Mouse (Mus musculus) heart, adult 2 months (tissue): ENCODE data around the gene Grxcr1. TPM values are rescaled to one million over a fixed set of nuclear protein-coding genes. Genes with fewer than 3 reads are reported as not detected.

Experiments used
- DNase-seq, 2 experiments: peaks; one replicate each; pipeline ENCODE4 v3.0.0; 2021
- H3K27ac ChIP-seq: fragments of 200-600 bp; 2 replicates; pipeline ENCODE4 v1.8.1; 2022
- H3K27me3 ChIP-seq: fragments of 200-500 bp; 2 replicates; pipeline ENCODE4 v1.6.1; 2012; ENCODE audit warnings: mild to moderate bottlenecking, low read length, inconsistent platforms, mixed read lengths; ENCODE audit not compliant: control insufficient read depth, insufficient read depth
- H3K36me3 ChIP-seq: fragments of 200-500 bp; 2 replicates; pipeline ENCODE4 v1.6.1; 2012; ENCODE audit warnings: low read length, inconsistent platforms; ENCODE audit not compliant: control insufficient read depth, insufficient read depth
- H3K4me1 ChIP-seq: fragments of 200-500 bp; 2 replicates; pipeline ENCODE4 v1.6.1; 2011; ENCODE audit warnings: low read length; ENCODE audit not compliant: control insufficient read depth, insufficient read depth
- H3K4me3 ChIP-seq: fragments of 200-600 bp; 2 replicates; pipeline ENCODE4 v1.8.1; 2022
- H3K79me2 ChIP-seq: fragments of 200-500 bp; replicated peaks from 2 replicates; pipeline ENCODE4 v1.6.1; 2012; ENCODE audit warnings: mild to moderate bottlenecking, inconsistent platforms, low read length, moderate library complexity, mixed read lengths; ENCODE audit not compliant: control insufficient read depth, insufficient read depth
- H3K9ac ChIP-seq: fragments of 200-500 bp; 2 replicates; pipeline ENCODE4 v1.6.1; 2012; ENCODE audit warnings: low read depth, mild to moderate bottlenecking, control low read depth, inconsistent platforms, low read length, mixed read lengths
- CTCF ChIP-seq: fragments of 200-600 bp; IDR thresholded peaks from 2 replicates; pipeline ENCODE4 v1.8.1; 2022; ENCODE audit warnings: antibody characterized with exemption, mild to moderate bottlenecking, moderate library complexity
- EP300 ChIP-seq: fragments of 200-500 bp; IDR thresholded peaks from 2 replicates; pipeline ENCODE4 v1.6.1; 2011; ENCODE audit warnings: low read depth, low read length, control low read depth; ENCODE audit not compliant: insufficient read depth
- POLR2A ChIP-seq: fragments of 200-500 bp; IDR thresholded peaks from 2 replicates; pipeline ENCODE4 v1.6.1; 2011; ENCODE audit warnings: mild to moderate bottlenecking, low read depth, low read length, control low read depth; ENCODE audit not compliant: insufficient read depth
- WGBS: fragments of 180-500 bp; shearing (Covaris S2); methylation state at CpG from one replicate; pipeline ENCODE4 v1.1.7; 2018; 5-methylcytosine and 5-hydroxymethylcytosine counted together
- intact Hi-C: fragments of 180-260 bp; cut with DNase I; formaldehyde crosslinking; loops from one replicate; pipeline ENCODE4 v1.15.1; 2025
- polyA plus RNA-seq: library from polyadenylated mRNA; depleted of rRNA; stranded (reverse); fragments of >200 nt; gene quantifications from 2 replicates; pipeline ENCODE4 v1.2.3, GENCODE M21; 2012
- total RNA-seq, 2 experiments: library from RNA; stranded (reverse); gene quantifications; 2 replicates each; pipeline ENCODE4 v1.2.3; 2021

The Grxcr1 gene
- total and polyA plus RNA-seq, 3 experiments, result not detected

DNA sequence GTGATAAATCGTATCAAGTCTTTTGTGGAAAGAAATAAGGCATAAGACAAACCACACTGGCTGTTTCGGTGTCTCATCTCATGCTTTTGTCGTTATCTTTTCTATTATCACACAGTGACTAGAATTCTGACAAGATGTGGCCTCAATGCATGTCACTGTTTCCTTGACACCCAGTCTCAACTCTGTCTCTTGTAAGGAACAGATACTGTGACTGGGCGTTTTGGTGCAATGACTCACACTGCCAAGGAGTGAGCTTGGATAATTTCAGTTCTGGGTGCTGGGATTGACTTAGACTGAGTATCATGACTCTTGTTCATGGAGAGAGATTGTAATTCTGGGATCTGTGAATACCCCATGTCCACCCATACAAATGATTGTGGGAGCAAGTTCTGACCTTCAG is 24.6 kb upstream of the Grxcr1 start:
- no peak for TF ChIP-seq POLR2A
- no peak for TF ChIP-seq CTCF
- no peak for TF ChIP-seq EP300
- WGBS, result 62% methylated on average over 4 of the region's 4 CpGs
- Histone ChIP-seq H3K4me3 (no peak overlapping the region), H3K27me3 (no peaks in the 10 kb centered on the region), H3K79me2 (no peaks in the 10 kb centered on the region), H3K36me3 (peaks cover 2% of the 10 kb centered on the region; the same call in 1 of the 2 replicates), H3K27ac (no peak overlapping the region), H3K9ac (no peak overlapping the region), H3K4me1 (no peaks in the 10 kb centered on the region; the same call in 1 of the 2 replicates)
- intact Hi-C loops, result no loop called here
- no peak for DNase-seq

DNA sequence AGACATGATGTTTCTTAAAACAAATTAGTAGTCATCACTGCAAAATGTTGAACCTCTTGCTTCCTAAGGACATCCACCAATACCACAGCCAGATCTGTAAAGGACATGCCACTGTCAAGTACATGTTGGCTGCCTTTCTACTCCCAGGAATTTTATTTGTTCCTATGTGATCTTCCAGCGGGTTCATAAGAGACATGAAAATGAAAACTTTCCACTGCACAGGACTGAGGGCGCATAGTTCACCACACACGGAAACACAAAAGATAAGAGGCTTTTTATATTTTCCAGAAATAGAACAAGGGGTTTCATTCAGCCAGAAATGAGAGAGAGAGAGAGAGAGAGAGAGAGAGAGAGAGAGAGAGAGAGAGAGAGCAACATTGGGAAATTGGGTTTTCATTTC is 20.1 kb upstream of the Grxcr1 start:
- H3K36me3 ChIP-seq, result peaks cover 5% of the 10 kb centered on the region
- peak in 1 of 2 experiments; percentile 5 for DNase-seq
- TF ChIP-seq EP300, result no peak
- TF ChIP-seq POLR2A, result no peak
- TF ChIP-seq CTCF, result no peak
- no peaks in the 10 kb centered on the region; the same call in 1 of the 2 replicates for H3K4me1 ChIP-seq
- no peak overlapping the region for H3K4me3 ChIP-seq
- intact Hi-C loops, result loop anchor here (5.0 kb wide), 1 partner anchor 164 kb away; the partner anchor contains the start of gene Atp8a1
- H3K79me2 ChIP-seq, result no peaks in the 10 kb centered on the region
- H3K27me3 ChIP-seq, result no peaks in the 10 kb centered on the region
- H3K9ac ChIP-seq, result no peak overlapping the region
- H3K27ac ChIP-seq, result peak overlapping the region; percentile 1; the same call in 1 of the 2 replicates
- whole genome bisulfite sequencing, result 10% methylated on average over 3 of the region's 3 CpGs

DNA sequence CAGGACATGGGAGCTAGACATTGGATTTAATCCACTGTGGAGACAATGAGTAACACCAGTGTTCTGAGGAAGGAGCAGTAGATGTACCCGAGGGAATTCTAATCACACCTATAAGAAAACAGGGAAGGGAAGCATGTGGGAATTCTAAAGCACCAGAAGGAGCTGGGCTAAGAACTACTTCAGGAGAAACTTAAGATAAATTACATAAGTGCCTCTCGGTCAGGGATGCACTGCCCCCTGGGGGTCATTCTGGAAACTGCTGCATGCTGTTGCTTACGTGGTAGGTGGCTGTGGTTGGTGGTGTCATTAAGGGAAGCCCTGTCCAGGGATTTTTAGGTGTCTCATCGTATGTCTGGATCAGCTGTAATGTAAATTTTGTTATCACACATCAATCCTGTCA is 19.0 kb upstream of the Grxcr1 start:
- Histone ChIP-seq H3K27ac (peak overlapping the region; percentile 27), H3K36me3 (peaks cover 5% of the 10 kb centered on the region), H3K27me3 (no peaks in the 10 kb centered on the region), H3K4me3 (no peak overlapping the region), H3K9ac (no peak overlapping the region), H3K79me2 (no peaks in the 10 kb centered on the region), H3K4me1 (no peaks in the 10 kb centered on the region; the same call in 1 of the 2 replicates)
- 19% methylated on average over 4 of the region's 4 CpGs for WGBS
- intact Hi-C loops, result loop anchor here (1.0 to 5.0 kb wide), 4 partner anchors 165 to 480 kb away; partner anchors contain the start of gene Atp8a1
- TF ChIP-seq CTCF (peak; percentile 100), EP300 (peak; percentile 82), POLR2A (no peak)
- peak; percentile 73 to 86 for DNase-seq

DNA sequence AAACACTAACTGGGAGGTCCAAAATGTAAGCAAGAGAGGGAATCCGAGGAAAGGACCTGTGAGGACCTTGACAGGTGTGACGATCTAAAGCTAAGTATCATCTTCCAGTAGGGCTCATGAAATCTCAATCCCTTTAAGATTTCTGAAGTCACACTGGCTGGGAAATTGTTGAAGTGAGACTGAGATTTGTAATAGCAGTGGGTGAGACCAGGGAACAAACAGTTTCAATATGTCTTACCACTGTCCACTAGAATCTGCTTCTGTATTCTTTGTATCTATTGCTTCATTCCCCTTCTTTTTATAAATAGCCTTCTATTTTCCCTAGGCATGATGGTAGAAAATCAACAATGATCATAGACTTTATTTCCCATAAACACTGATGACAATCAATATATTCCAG is 10.8 kb upstream of the Grxcr1 start:
- DNase-seq, result no peak
- Histone ChIP-seq H3K79me2 (no peaks in the 10 kb centered on the region), H3K4me1 (no peaks in the 10 kb centered on the region; the same call in 1 of the 2 replicates), H3K27ac (no peak overlapping the region), H3K4me3 (no peak overlapping the region), H3K9ac (no peak overlapping the region), H3K36me3 (no peaks in the 10 kb centered on the region), H3K27me3 (no peaks in the 10 kb centered on the region)
- 81% methylated on average over 2 of the region's 2 CpGs for WGBS
- TF ChIP-seq EP300 (no peak), CTCF (no peak), POLR2A (no peak)
- intact Hi-C loops, result no loop called here

DNA sequence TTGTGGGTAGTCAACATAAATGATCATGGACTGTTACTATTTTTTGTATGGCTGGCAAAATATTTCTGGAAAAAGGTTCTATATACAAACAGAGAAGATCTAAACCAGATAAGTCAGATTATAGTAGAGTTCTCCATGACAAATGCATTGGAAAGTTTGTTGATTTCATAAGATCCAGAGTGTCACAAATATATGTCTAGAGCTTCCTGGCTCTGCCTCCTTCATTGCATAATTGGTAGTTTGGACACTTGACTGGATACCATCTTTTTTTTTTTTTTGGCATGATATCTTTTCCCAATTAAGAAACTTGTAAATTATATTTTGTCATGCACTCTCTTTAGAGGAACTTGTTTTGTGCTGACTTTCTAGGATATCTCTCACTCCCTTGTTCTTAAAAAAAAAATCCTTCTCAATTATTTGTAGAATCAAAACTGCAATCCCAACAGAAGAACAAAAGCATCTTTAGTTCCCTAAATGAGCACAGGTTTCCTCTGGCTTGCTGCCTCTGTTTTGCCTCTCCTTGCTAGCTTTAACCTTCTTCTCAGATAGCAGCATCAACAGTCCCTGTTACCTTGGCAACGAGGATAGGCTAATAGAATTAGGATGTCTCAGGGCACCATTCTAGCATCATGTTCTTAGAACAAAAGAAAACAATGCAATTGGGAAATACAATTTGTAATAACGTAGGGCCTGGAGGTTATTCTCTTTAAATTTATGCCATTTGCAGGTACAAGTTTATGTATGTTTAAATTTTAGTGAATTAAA is 4.8 kb upstream of the Grxcr1 start:
- Histone ChIP-seq H3K4me1 (no peaks in the 10 kb centered on the region; the same call in 1 of the 2 replicates), H3K9ac (no peak overlapping the region), H3K36me3 (no peaks in the 10 kb centered on the region), H3K27me3 (no peaks in the 10 kb centered on the region), H3K79me2 (no peaks in the 10 kb centered on the region), H3K4me3 (no peak overlapping the region), H3K27ac (no peak overlapping the region)
- DNase-seq, result no peak
- intact Hi-C loops, result no loop called here
- TF ChIP-seq EP300, result no peak
- TF ChIP-seq POLR2A, result no peak
- 82% methylated on average over 2 of the region's 2 CpGs for WGBS

DNA sequence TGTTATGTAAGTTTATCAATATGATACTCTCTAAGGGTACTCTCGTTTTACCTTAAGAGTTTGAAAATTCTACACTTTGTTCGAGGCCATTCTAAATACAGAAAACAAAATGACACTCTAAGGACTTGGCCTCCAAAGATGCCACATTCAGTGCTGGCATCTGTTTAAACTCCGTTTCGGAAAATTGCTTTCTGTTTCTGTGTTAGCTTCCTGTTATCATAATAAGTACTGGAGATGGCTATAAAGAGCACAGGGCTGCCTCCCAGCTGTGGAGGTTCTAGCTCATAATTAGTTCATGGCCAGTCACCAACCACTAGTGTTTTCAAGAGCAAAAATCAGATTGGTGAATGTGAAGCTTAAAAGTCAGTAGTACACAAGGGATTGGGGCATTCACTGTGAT is 4.2 kb upstream of the Grxcr1 start:
- no peaks in the 10 kb centered on the region for H3K36me3 ChIP-seq
- 40% methylated on average over 4 of the region's 4 CpGs for WGBS
- DNase-seq, result no peak
- H3K4me3 ChIP-seq, result no peak overlapping the region
- no peak overlapping the region for H3K9ac ChIP-seq
- H3K4me1 ChIP-seq, result no peaks in the 10 kb centered on the region; the same call in 1 of the 2 replicates
- intact Hi-C loops, result no loop called here
- TF ChIP-seq POLR2A (no peak), EP300 (no peak), CTCF (no peak)
- H3K27me3 ChIP-seq, result no peaks in the 10 kb centered on the region
- no peak overlapping the region for H3K27ac ChIP-seq
- no peaks in the 10 kb centered on the region for H3K79me2 ChIP-seq
